Mouse (Mus musculus): ENCODE results near the gene Med12l. TPM values are rescaled to one million over a fixed set of nuclear protein-coding genes. Genes with fewer than 3 reads are reported as not detected.

Med12l gene
- polyA plus RNA-seq, 1 experiment from 2014 or later: 2.1 TPM

DNA sequence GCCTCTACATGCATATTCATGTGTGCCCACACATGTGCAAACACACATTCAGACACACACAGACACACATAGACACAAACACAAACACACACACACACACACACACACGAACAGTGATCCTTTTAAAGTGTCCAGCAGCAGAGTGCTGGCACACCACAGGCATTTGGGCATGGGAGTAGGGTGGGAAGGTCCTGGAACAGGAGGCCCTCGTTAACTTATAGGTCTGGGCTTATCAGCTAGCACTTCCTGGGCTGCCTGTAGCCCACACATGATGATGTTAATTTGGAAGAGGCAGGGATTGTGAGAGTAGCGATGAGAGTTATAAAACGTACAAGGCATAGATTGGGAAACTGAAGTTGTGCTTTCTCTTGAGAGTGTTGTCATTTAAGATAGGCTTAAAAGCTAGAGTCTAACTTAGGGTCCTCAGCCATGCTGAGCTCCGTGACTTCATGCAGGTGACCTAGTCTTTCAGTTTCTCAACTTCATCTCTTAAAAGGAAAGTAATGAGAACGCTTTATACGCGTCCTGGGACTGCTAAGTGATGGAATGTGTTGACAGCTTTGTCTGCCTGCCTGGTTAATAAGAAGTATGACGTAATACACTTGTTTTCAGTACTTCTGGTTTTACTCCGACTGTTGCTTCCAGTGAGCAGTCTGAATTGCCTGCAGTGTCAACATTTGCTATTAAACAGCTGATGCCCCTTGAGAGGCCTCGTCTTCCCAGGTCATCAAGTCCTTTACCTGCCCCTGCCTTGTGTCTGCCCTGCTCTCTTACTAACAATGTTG, 199.3 kb downstream of the Med12l start:
- no peak for ATAC-seq (ENCODE audit: insufficient number of reproducible peaks, insufficient read depth, low FRiP score, low read depth)
- Histone ChIP-seq H3K27ac (ENCODE audit: low read length) (no peak overlapping the region), H3K9ac (replicated peaks; ENCODE audit: low read depth, low read length) (no peak overlapping the region), H3K4me2 (replicated peaks; ENCODE audit: low read depth, low read length) (no peak overlapping the region), H3K36me3 (ENCODE audit: control insufficient read depth, insufficient read depth, low read length) (no peaks in the 10 kb centered on the region), H3K4me1 (ENCODE audit: control insufficient read depth, insufficient read depth, low read length) (no peaks in the 10 kb centered on the region), H3K9me3 (ENCODE audit: control insufficient read depth, low read depth, low read length) (no peaks in the 10 kb centered on the region), H3K4me3 (ENCODE audit: low read depth, low read length) (no peak overlapping the region), H3K27me3 (ENCODE audit: control insufficient read depth, insufficient read depth, low read length) (no peaks in the 10 kb centered on the region)
- 49% methylated on average over 11 of the region's 11 CpGs for WGBS

DNA sequence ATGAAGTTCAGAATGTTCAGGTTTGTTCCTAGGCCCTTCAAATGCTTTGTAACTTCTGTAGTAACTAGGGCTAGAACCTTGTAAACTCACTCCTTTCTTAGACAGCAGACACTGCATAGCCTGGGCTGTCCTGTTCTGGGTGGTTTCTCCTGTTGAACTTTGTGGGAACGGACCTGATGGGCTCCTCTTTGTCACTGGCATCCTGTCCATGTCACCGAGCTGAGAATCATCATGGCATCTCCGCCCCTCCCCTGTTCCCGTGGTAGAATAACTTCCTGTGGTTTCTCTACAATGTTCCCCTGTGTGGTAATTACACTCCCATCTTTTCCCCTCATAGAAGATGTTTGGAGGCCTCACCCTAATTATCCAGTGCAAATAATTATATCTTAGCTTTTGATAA, 200.3 kb downstream of the Med12l start:
- Histone ChIP-seq H3K4me1 (ENCODE audit: control insufficient read depth, insufficient read depth, low read length) (no peaks in the 10 kb centered on the region), H3K27ac (ENCODE audit: low read length) (no peak overlapping the region), H3K36me3 (ENCODE audit: control insufficient read depth, insufficient read depth, low read length) (no peaks in the 10 kb centered on the region), H3K4me3 (ENCODE audit: low read depth, low read length) (no peak overlapping the region), H3K9me3 (ENCODE audit: control insufficient read depth, low read depth, low read length) (no peaks in the 10 kb centered on the region), H3K27me3 (ENCODE audit: control insufficient read depth, insufficient read depth, low read length) (no peaks in the 10 kb centered on the region), H3K9ac (replicated peaks; ENCODE audit: low read depth, low read length) (no peak overlapping the region), H3K4me2 (replicated peaks; ENCODE audit: low read depth, low read length) (no peak overlapping the region)
- 77% methylated on average over 4 of the region's 4 CpGs for WGBS
- no peak for ATAC-seq (ENCODE audit: insufficient number of reproducible peaks, insufficient read depth, low FRiP score, low read depth)

DNA sequence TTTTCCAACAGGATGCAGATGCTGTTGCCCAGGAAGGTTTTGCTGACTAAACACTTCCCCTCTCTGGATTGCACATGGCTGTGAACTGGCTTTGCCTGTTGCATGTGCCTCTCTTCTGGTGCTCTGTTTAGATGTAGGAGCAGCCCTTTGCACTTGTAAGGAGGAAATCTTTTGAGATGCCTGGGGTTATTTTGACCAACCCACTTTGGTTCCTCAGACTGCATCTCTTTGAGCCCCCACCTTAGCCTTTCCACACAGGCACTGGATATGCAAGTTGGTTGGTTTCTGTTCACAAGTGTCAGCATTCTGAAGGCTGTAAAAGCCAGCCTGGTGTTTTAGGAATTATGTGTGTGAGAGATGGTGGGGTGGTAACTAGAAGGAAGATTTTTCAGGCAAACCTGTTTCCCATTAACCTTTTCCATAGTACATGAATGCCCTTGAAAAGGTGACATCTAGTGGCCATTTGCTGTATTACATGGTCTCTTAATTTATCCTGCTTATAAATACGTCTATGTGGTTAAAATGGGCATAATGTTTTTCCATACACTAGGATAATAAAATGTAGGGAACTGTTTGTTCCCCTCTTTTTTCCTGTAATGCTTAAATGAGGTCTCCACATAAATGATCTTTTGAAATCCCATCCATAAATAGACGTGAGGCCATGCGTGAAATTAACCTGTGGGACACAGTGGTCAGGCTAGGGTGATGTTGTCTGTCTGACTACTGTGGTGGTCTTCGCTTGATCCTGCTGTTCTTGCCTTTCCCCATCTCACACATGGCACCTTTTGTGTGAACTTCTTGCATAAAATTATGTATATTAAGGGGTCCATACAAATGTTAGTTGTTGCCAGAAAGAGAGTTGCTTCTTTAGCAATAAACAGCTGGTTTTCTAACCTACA, 203.3 kb downstream of the Med12l start:
- Histone ChIP-seq H3K4me2 (replicated peaks; ENCODE audit: low read depth, low read length) (no peak overlapping the region), H3K36me3 (ENCODE audit: control insufficient read depth, insufficient read depth, low read length) (no peaks in the 10 kb centered on the region), H3K4me3 (ENCODE audit: low read depth, low read length) (no peak overlapping the region), H3K27ac (ENCODE audit: low read length) (no peak overlapping the region), H3K27me3 (ENCODE audit: control insufficient read depth, insufficient read depth, low read length) (no peaks in the 10 kb centered on the region), H3K4me1 (ENCODE audit: control insufficient read depth, insufficient read depth, low read length) (no peaks in the 10 kb centered on the region), H3K9me3 (ENCODE audit: control insufficient read depth, low read depth, low read length) (no peaks in the 10 kb centered on the region), H3K9ac (replicated peaks; ENCODE audit: low read depth, low read length) (no peak overlapping the region)
- WGBS: 67% methylated on average over 4 of the region's 4 CpGs
- no peak for ATAC-seq (ENCODE audit: insufficient number of reproducible peaks, insufficient read depth, low FRiP score, low read depth)

DNA sequence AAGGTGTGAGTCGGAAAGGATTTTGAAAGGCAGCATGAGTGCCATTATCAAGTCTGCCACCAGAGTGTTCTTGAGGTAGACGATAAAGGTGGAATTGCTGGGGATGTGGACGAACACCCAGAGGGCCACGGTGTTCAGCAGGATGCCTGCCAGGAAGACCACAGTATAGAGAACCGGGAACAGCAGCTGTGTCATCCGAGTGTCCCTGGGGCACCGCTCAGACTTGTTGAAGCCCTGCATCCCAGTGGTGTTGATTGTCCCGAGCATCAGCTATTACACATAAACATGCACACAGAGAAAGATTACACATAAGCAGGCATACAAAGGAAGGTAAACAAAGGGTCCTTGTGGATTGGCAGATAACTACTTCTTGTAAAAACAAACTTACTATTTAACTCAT, 204.5 kb downstream of the Med12l start:
- no peak overlapping the region for H3K27ac ChIP-seq (ENCODE audit: low read length)
- no peak overlapping the region for H3K4me3 ChIP-seq (ENCODE audit: low read depth, low read length)
- no peak overlapping the region for H3K9ac ChIP-seq (replicated peaks; ENCODE audit: low read depth, low read length)
- no peaks in the 10 kb centered on the region for H3K9me3 ChIP-seq (ENCODE audit: control insufficient read depth, low read depth, low read length)
- H3K27me3 ChIP-seq (ENCODE audit: control insufficient read depth, insufficient read depth, low read length): no peaks in the 10 kb centered on the region
- 70% methylated on average over 8 of the region's 8 CpGs for WGBS
- no peaks in the 10 kb centered on the region for H3K4me1 ChIP-seq (ENCODE audit: control insufficient read depth, insufficient read depth, low read length)
- H3K4me2 ChIP-seq (replicated peaks; ENCODE audit: low read depth, low read length): no peak overlapping the region
- no peaks in the 10 kb centered on the region for H3K36me3 ChIP-seq (ENCODE audit: control insufficient read depth, insufficient read depth, low read length)
- ATAC-seq (ENCODE audit: insufficient number of reproducible peaks, insufficient read depth, low FRiP score, low read depth): no peak

DNA sequence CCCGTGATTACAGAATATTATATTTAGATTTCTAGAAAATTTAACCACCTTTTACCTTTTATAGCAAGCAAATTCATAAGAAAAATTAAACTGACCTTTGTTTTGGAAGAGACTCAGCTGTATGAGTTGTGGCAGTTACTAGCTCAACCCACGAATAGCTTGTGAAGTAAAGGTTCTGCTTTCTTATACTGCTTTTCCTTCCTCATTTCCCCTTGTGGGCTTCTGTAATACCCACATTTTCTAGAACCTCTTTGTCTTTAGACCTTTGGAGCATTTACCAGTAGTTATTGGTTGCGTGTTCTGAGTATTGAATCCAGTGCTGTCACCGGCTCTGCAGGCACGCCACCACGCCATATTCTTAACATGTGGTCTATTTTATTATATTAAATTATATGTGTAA, 205.1 kb downstream of the Med12l start, which contains the start of gene P2ry13:
Gene P2ry13, minus strand, starts transcription at position 156 of the 400 bp plus-strand sequence.
- WGBS: 89% methylated on average over 6 of the region's 6 CpGs
- H3K27me3 ChIP-seq (ENCODE audit: control insufficient read depth, insufficient read depth, low read length): no peaks in the 10 kb centered on the region
- H3K4me3 ChIP-seq (ENCODE audit: low read depth, low read length): no peak within 1 kb of the TSS
- H3K4me2 ChIP-seq (replicated peaks; ENCODE audit: low read depth, low read length): no peak within 1 kb of the TSS
- no peaks in the 10 kb centered on the region for H3K4me1 ChIP-seq (ENCODE audit: control insufficient read depth, insufficient read depth, low read length)
- no peak within 1 kb of the TSS for H3K27ac ChIP-seq (ENCODE audit: low read length)
- H3K9me3 ChIP-seq (ENCODE audit: control insufficient read depth, low read depth, low read length): no peaks in the 10 kb centered on the region
- H3K9ac ChIP-seq (replicated peaks; ENCODE audit: low read depth, low read length): no peak within 1 kb of the TSS
- H3K36me3 ChIP-seq (ENCODE audit: control insufficient read depth, insufficient read depth, low read length): no peaks in the 10 kb centered on the region
- ATAC-seq (ENCODE audit: insufficient number of reproducible peaks, insufficient read depth, low FRiP score, low read depth): no peak

- no peak for ATAC-seq (ENCODE audit: insufficient number of reproducible peaks, insufficient read depth, low FRiP score, low read depth)
- WGBS: 84% methylated on average over 8 of the region's 8 CpGs
- H3K4me2 ChIP-seq (replicated peaks; ENCODE audit: low read depth, low read length): no peak overlapping the region
- H3K9ac ChIP-seq (replicated peaks; ENCODE audit: low read depth, low read length): no peak overlapping the region
- H3K4me3 ChIP-seq (ENCODE audit: low read depth, low read length): no peak overlapping the region
- H3K36me3 ChIP-seq (ENCODE audit: control insufficient read depth, insufficient read depth, low read length): no peaks in the 10 kb centered on the region
- no peaks in the 10 kb centered on the region for H3K27me3 ChIP-seq (ENCODE audit: control insufficient read depth, insufficient read depth, low read length)
- no peaks in the 10 kb centered on the region for H3K9me3 ChIP-seq (ENCODE audit: control insufficient read depth, low read depth, low read length)
- no peaks in the 10 kb centered on the region for H3K4me1 ChIP-seq (ENCODE audit: control insufficient read depth, insufficient read depth, low read length)
- no peak overlapping the region for H3K27ac ChIP-seq (ENCODE audit: low read length)
These were observed 206.2 kb downstream of the Med12l start for GRCm38 (mm10) chr3:59211784-59212183.

DNA sequence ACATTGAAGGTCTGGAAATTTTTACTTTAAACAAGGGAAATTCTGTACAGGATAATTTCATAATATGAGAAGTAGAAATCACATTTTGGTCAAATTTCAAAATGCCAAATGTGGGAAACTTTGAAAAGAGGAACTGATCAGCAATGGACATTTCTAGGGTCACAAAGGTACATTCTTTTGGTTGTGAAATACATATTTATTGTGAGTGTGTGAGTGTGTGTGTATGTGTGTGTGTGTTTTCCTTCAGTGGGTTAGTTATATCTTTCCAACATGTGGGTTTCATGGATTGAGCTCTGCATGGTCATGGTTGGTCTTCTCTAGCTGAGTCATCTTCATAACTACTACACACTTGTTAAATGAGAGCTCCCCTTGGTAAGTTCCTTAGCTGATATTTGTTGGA, 206.8 kb downstream of the Med12l start:
- H3K9me3 ChIP-seq (ENCODE audit: control insufficient read depth, low read depth, low read length): no peaks in the 10 kb centered on the region
- H3K36me3 ChIP-seq (ENCODE audit: control insufficient read depth, insufficient read depth, low read length): no peaks in the 10 kb centered on the region
- no peak overlapping the region for H3K9ac ChIP-seq (replicated peaks; ENCODE audit: low read depth, low read length)
- H3K4me3 ChIP-seq (ENCODE audit: low read depth, low read length): no peak overlapping the region
- H3K27ac ChIP-seq (ENCODE audit: low read length): no peak overlapping the region
- H3K4me1 ChIP-seq (ENCODE audit: control insufficient read depth, insufficient read depth, low read length): no peaks in the 10 kb centered on the region
- no peaks in the 10 kb centered on the region for H3K27me3 ChIP-seq (ENCODE audit: control insufficient read depth, insufficient read depth, low read length)
- H3K4me2 ChIP-seq (replicated peaks; ENCODE audit: low read depth, low read length): no peak overlapping the region
- no peak for ATAC-seq (ENCODE audit: insufficient number of reproducible peaks, insufficient read depth, low FRiP score, low read depth)

DNA sequence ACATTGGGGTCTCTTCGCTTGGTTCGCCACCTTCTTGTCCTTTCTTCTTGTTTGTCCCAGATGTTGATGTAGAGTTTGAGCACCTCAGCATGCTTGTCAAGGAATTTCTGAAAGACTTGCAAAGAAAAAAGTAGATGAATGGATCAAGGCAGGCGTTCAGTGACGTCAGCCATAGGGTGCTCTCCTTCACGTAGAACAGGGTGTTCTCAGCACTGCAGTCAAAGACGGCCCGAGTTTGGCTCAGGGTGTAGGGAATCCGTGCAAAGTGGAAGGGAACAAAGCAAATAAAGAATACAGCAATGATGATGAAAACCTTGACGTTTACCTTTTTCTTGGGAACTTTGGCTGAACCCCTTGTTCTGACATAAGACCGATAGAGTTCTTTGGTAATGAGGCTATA, 211.6 kb downstream of the Med12l start:
- Histone ChIP-seq H3K4me2 (replicated peaks; ENCODE audit: low read depth, low read length) (no peak overlapping the region), H3K4me1 (ENCODE audit: control insufficient read depth, insufficient read depth, low read length) (no peaks in the 10 kb centered on the region), H3K36me3 (ENCODE audit: control insufficient read depth, insufficient read depth, low read length) (no peaks in the 10 kb centered on the region), H3K9ac (replicated peaks; ENCODE audit: low read depth, low read length) (no peak overlapping the region), H3K27ac (ENCODE audit: low read length) (no peak overlapping the region), H3K4me3 (ENCODE audit: low read depth, low read length) (no peak overlapping the region), H3K27me3 (ENCODE audit: control insufficient read depth, insufficient read depth, low read length) (no peaks in the 10 kb centered on the region), H3K9me3 (ENCODE audit: control insufficient read depth, low read depth, low read length) (no peaks in the 10 kb centered on the region)
- no peak for ATAC-seq (ENCODE audit: insufficient number of reproducible peaks, insufficient read depth, low FRiP score, low read depth)
- 86% methylated on average over 10 of the region's 10 CpGs for WGBS

Data from stomach, embryonic 14.5 days (tissue).